Mouse (Mus musculus): ENCODE data around the gene Olfm2. TPM values are rescaled to one million over a fixed set of nuclear protein-coding genes. Genes with fewer than 3 reads are reported as not detected.

Gene Olfm2
- polyA plus RNA-seq, 1 experiment from 2014 or later = 2.3 TPM

DNA sequence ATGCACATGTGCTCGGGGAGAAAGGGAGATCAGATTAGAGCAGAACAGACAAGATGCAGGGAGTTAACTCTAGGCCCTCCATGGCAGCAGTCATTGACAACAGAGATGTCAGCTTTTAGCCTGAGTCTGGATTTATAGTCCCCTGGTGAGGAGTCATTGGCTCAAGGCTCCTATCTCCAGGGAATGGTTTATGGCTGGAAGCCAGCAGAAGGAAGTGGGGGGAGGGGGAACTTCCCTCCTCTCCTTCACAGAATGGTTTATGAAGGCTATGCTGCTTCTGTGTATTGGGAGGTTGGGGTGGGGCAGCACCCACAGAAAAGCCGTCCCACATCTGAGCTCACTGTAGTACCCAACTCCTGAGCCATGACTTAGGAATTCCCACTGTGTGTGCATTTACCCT is 24.6 kb downstream of the Olfm2 start:
- peaks cover 3% of the 10 kb centered on the region; the same call in 1 of the 2 replicates for H3K4me1 ChIP-seq (ENCODE audit: control insufficient read depth, insufficient read depth, low read length)
- 69% methylated on average over 2 of the region's 2 CpGs for WGBS (ENCODE audit: insufficient replicate concordance)
- ATAC-seq (replicated peaks; ENCODE audit: insufficient number of reproducible peaks, low FRiP score, low TSS enrichment) = no peak
- peaks cover 25% of the 10 kb centered on the region for H3K27me3 ChIP-seq (ENCODE audit: control insufficient read depth, insufficient read depth, low read length)
- H3K9me3 ChIP-seq (replicated peaks; ENCODE audit: control insufficient read depth, low read length) = no peaks in the 10 kb centered on the region
- H3K9ac ChIP-seq (ENCODE audit: low read depth, low read length) = no peak overlapping the region
- H3K36me3 ChIP-seq (ENCODE audit: control insufficient read depth, insufficient read depth, low read length) = no peaks in the 10 kb centered on the region
- H3K27ac ChIP-seq (ENCODE audit: low read depth, low read length) = no peak overlapping the region
- no peak overlapping the region for H3K4me2 ChIP-seq
- H3K4me3 ChIP-seq (ENCODE audit: low read depth, low read length) = no peak overlapping the region

DNA sequence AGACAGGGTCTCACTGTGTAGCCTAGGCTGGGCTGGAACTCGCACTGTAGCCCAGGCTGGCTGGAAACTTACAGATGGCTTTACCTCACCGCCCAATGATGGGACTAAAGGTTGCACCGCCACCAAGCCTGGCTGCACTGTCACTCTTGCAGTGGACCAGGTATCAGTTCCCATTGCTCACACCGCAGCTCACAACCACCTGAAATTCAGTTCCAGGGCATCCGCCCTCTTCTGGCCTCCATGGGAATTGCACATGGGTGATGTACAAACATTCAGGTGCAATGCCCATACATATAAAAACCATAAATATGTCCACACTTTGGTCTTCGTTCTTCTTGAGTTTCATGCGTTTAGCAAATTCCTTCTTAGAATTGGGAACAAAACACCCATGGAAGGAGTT is 30.8 kb downstream of the Olfm2 start:
- Histone ChIP-seq H3K4me2 (no peak overlapping the region), H3K9me3 (replicated peaks; ENCODE audit: control insufficient read depth, low read length) (no peaks in the 10 kb centered on the region), H3K4me1 (ENCODE audit: control insufficient read depth, insufficient read depth, low read length) (no peaks in the 10 kb centered on the region), H3K36me3 (ENCODE audit: control insufficient read depth, insufficient read depth, low read length) (no peaks in the 10 kb centered on the region), H3K27me3 (ENCODE audit: control insufficient read depth, insufficient read depth, low read length) (no peaks in the 10 kb centered on the region), H3K4me3 (ENCODE audit: low read depth, low read length) (no peak overlapping the region), H3K27ac (ENCODE audit: low read depth, low read length) (no peak overlapping the region), H3K9ac (ENCODE audit: low read depth, low read length) (no peak overlapping the region)
- WGBS (ENCODE audit: insufficient replicate concordance) = 61% methylated on average over 7 of the region's 7 CpGs
- no peak for ATAC-seq (replicated peaks; ENCODE audit: insufficient number of reproducible peaks, low FRiP score, low TSS enrichment)

DNA sequence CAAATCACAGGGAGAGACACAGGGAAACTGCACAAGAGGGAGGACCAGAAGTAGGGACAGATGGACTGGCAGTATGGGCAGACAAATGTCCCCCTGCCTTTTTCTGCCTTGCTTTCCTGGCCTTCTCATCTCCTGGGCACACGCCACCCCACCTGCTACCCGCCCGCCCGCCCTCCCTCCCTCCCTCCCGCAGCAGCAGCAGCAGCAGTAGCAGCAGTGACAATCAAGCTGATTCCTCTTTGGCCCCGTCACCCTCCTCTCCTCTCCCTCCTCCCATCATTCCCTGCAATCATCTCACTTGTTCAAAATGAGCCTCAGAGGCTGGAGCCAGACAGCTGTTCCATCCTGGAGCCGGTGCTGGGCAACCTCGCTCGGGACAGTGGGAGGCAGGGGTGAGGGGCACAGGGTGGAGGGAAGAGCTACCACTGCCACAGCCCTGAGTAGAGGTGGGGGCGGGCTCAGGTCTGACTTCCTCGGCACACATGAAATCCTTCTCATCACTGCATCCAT is 32.6 kb downstream of the Olfm2 start:
- Histone ChIP-seq H3K4me1 (ENCODE audit: control insufficient read depth, insufficient read depth, low read length) (no peaks in the 10 kb centered on the region; the same call in 1 of the 2 replicates), H3K27ac (ENCODE audit: low read depth, low read length) (no peak overlapping the region), H3K9ac (ENCODE audit: low read depth, low read length) (no peak overlapping the region), H3K36me3 (ENCODE audit: control insufficient read depth, insufficient read depth, low read length) (no peaks in the 10 kb centered on the region), H3K9me3 (replicated peaks; ENCODE audit: control insufficient read depth, low read length) (no peaks in the 10 kb centered on the region), H3K4me3 (ENCODE audit: low read depth, low read length) (no peak overlapping the region), H3K27me3 (ENCODE audit: control insufficient read depth, insufficient read depth, low read length) (no peaks in the 10 kb centered on the region), H3K4me2 (no peak overlapping the region)
- no peak for ATAC-seq (replicated peaks; ENCODE audit: insufficient number of reproducible peaks, low FRiP score, low TSS enrichment)
- 32% methylated on average over 10 of the region's 11 CpGs for WGBS (ENCODE audit: insufficient replicate concordance)

DNA sequence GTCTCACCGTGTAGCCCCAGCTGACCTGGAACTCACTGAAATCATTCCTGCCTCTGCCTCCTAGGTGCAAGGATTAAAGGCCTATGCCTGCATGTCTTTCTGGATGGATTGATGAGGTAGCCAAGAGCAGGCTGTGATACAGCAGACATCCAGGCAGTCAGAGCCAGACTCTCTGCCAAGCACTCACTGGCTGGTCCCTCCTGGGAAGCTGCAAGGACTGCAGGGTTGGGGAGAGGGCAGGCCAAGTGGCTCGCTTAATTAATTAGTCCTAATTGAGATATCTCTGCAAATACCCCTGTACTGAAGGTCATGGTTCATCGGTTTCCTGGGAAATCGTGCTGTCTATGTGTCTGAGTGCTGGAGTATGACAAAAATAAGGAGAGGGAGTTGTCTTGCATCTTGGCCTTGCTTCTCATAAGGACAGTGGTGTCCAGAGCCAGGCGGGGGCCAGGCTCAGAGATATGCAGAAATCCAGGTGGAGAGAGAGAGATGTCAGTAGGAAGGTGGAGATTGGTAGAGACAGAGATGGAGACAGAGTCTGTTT is 33.1 kb downstream of the Olfm2 start:
- Histone ChIP-seq H3K4me2 (no peak overlapping the region), H3K9ac (ENCODE audit: low read depth, low read length) (no peak overlapping the region), H3K9me3 (replicated peaks; ENCODE audit: control insufficient read depth, low read length) (no peaks in the 10 kb centered on the region), H3K4me3 (ENCODE audit: low read depth, low read length) (no peak overlapping the region), H3K27me3 (ENCODE audit: control insufficient read depth, insufficient read depth, low read length) (no peaks in the 10 kb centered on the region), H3K4me1 (ENCODE audit: control insufficient read depth, insufficient read depth, low read length) (no peaks in the 10 kb centered on the region; the same call in 1 of the 2 replicates), H3K36me3 (ENCODE audit: control insufficient read depth, insufficient read depth, low read length) (no peaks in the 10 kb centered on the region), H3K27ac (ENCODE audit: low read depth, low read length) (no peak overlapping the region)
- WGBS (ENCODE audit: insufficient replicate concordance) = 64% methylated on average over 5 of the region's 5 CpGs
- ATAC-seq (replicated peaks; ENCODE audit: insufficient number of reproducible peaks, low FRiP score, low TSS enrichment) = no peak

DNA sequence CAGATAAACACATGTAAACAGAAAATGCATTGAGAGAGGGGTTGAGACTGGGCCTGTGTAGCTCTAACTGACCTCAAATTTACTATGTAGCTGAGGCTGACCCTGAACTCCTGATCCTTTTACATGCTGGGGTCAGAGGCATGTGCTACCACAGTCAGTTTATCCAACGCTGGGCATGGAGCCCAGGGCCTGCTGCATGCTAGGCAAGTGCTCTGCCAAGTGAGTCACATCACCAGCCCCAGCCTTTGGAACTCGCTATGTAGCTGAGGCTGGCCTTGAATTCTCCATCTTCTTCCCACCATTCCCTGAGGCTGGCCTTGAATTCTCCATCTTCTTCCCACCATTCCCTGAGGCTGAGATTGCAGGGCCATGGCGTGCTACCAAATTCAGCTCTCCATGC is 35.7 kb downstream of the Olfm2 start:
- 76% methylated on average over 3 of the region's 3 CpGs for WGBS (ENCODE audit: insufficient replicate concordance)
- Histone ChIP-seq H3K27ac (ENCODE audit: low read depth, low read length) (no peak overlapping the region), H3K4me2 (no peak overlapping the region), H3K27me3 (ENCODE audit: control insufficient read depth, insufficient read depth, low read length) (no peaks in the 10 kb centered on the region), H3K4me3 (ENCODE audit: low read depth, low read length) (no peak overlapping the region), H3K9ac (ENCODE audit: low read depth, low read length) (no peak overlapping the region), H3K9me3 (replicated peaks; ENCODE audit: control insufficient read depth, low read length) (no peaks in the 10 kb centered on the region), H3K36me3 (ENCODE audit: control insufficient read depth, insufficient read depth, low read length) (no peaks in the 10 kb centered on the region), H3K4me1 (ENCODE audit: control insufficient read depth, insufficient read depth, low read length) (no peaks in the 10 kb centered on the region; the same call in 1 of the 2 replicates)
- no peak for ATAC-seq (replicated peaks; ENCODE audit: insufficient number of reproducible peaks, low FRiP score, low TSS enrichment)

DNA sequence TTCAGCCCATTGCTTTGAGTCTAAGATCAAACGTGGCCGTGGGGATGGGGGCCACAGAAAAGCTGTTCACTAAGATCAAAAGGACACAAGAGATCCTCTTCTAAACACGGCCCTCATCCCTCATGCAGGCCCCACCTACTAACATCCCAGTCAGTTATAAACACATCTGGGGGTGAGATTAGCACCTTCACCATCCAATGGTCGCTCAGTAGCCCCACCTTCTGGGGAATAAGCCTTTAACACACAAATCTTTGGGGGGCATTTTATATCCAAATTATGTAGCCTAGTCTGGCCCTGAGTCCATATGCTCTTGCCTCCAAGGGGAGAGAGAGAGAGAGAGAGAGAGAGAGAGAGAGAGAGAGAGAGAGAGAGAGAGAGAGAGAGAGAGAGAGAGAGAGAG is 40.2 kb downstream of the Olfm2 start:
- no peak for ATAC-seq (replicated peaks; ENCODE audit: insufficient number of reproducible peaks, low FRiP score, low TSS enrichment)
- H3K27me3 ChIP-seq (ENCODE audit: control insufficient read depth, insufficient read depth, low read length) = no peaks in the 10 kb centered on the region; the same call in 1 of the 2 replicates
- no peak overlapping the region for H3K27ac ChIP-seq (ENCODE audit: low read depth, low read length)
- no peaks in the 10 kb centered on the region for H3K36me3 ChIP-seq (ENCODE audit: control insufficient read depth, insufficient read depth, low read length)
- H3K9ac ChIP-seq (ENCODE audit: low read depth, low read length) = no peak overlapping the region
- H3K4me1 ChIP-seq (ENCODE audit: control insufficient read depth, insufficient read depth, low read length) = no peaks in the 10 kb centered on the region; the same call in 1 of the 2 replicates
- 37% methylated on average over 4 of the region's 4 CpGs for WGBS (ENCODE audit: insufficient replicate concordance)
- H3K4me3 ChIP-seq (ENCODE audit: low read depth, low read length) = no peak overlapping the region
- no peaks in the 10 kb centered on the region for H3K9me3 ChIP-seq (replicated peaks; ENCODE audit: control insufficient read depth, low read length)
- H3K4me2 ChIP-seq = no peak overlapping the region

DNA sequence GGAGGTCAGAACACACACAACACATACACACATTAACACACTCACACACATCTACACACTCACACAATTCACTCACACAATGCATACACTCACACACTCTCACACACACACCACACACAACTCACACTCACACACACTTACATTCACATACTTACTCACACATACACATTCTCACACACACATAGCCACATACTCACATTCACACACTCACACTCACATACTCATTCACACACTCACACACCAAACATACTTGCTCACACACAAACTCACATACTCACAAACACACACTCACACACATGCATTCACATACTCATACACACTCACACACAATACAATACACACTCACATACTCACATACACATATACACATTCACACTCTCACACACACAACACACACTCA is 40.7 kb downstream of the Olfm2 start:
- Histone ChIP-seq H3K27ac (ENCODE audit: low read depth, low read length) (no peak overlapping the region), H3K9me3 (replicated peaks; ENCODE audit: control insufficient read depth, low read length) (no peaks in the 10 kb centered on the region), H3K4me3 (ENCODE audit: low read depth, low read length) (no peak overlapping the region), H3K27me3 (ENCODE audit: control insufficient read depth, insufficient read depth, low read length) (no peaks in the 10 kb centered on the region; the same call in 1 of the 2 replicates), H3K36me3 (ENCODE audit: control insufficient read depth, insufficient read depth, low read length) (no peaks in the 10 kb centered on the region), H3K9ac (ENCODE audit: low read depth, low read length) (no peak overlapping the region), H3K4me2 (no peak overlapping the region), H3K4me1 (ENCODE audit: control insufficient read depth, insufficient read depth, low read length) (no peaks in the 10 kb centered on the region; the same call in 1 of the 2 replicates)
- no peak for ATAC-seq (replicated peaks; ENCODE audit: insufficient number of reproducible peaks, low FRiP score, low TSS enrichment)

DNA sequence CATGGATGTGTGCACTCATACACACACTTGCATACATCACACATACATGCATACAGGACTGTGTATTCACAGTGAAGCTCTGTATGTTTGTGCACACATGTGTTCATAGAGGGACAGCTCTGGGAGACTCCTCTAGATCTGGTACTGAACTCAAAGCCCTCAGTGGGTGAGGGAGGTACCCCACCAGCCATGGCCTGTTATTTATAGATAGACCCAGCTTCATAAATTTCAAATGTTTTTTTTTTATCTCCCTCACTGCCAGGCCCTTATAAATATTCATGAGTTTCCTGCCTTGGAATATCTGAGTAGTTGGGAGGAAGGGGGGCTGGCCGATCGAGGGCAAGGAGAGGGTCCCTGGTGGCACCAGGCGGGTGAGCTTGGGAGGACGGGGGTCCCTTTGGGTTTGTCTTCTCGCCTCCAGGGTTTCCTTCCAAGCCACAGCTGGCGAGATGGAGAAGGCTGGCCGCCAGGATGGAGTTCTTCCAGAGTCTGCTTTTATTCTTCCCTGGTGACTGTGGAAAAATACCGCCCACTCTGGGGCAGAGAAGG is 42.2 kb downstream of the Olfm2 start:
- H3K9me3 ChIP-seq (replicated peaks; ENCODE audit: control insufficient read depth, low read length) = no peaks in the 10 kb centered on the region
- 71% methylated on average over 8 of the region's 8 CpGs for WGBS (ENCODE audit: insufficient replicate concordance)
- H3K36me3 ChIP-seq (ENCODE audit: control insufficient read depth, insufficient read depth, low read length) = no peaks in the 10 kb centered on the region
- H3K4me3 ChIP-seq (ENCODE audit: low read depth, low read length) = no peak overlapping the region
- no peak overlapping the region for H3K9ac ChIP-seq (ENCODE audit: low read depth, low read length)
- no peak for ATAC-seq (replicated peaks; ENCODE audit: insufficient number of reproducible peaks, low FRiP score, low TSS enrichment)
- H3K27ac ChIP-seq (ENCODE audit: low read depth, low read length) = no peak overlapping the region
- H3K4me1 ChIP-seq (ENCODE audit: control insufficient read depth, insufficient read depth, low read length) = no peaks in the 10 kb centered on the region
- H3K27me3 ChIP-seq (ENCODE audit: control insufficient read depth, insufficient read depth, low read length) = no peaks in the 10 kb centered on the region; the same call in 1 of the 2 replicates
- H3K4me2 ChIP-seq = no peak overlapping the region

DNA sequence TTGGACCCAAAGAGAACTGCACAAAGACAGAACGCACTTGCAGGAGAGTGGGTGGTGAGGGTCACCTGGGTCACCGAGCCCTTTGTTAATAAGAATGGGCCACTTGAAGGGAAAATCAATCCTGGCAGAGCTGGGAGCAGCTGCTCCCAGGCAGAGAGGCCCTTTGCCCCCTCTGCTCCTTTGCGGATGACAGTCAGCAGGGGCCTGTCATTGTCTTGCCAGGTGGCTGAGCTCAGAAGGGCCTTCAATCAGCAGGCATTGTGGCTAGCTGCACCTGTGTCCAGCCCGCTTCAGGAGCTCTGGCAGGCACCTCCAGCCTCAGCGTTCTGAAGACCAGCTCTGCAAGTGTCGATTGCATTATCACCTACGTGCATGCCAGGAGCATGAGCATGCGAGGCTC is 48.7 kb downstream of the Olfm2 start:
- no peak overlapping the region for H3K4me2 ChIP-seq
- WGBS (ENCODE audit: insufficient replicate concordance) = 28% methylated on average over 8 of the region's 8 CpGs
- peaks cover 6% of the 10 kb centered on the region for H3K27me3 ChIP-seq (ENCODE audit: control insufficient read depth, insufficient read depth, low read length)
- H3K27ac ChIP-seq (ENCODE audit: low read depth, low read length) = no peak overlapping the region
- no peak for ATAC-seq (replicated peaks; ENCODE audit: insufficient number of reproducible peaks, low FRiP score, low TSS enrichment)
- H3K36me3 ChIP-seq (ENCODE audit: control insufficient read depth, insufficient read depth, low read length) = no peaks in the 10 kb centered on the region
- H3K4me3 ChIP-seq (ENCODE audit: low read depth, low read length) = no peak overlapping the region
- 0 out of 2 replicates have a peak, but pooled peaks cover 5% of the 10 kb centered on the region for H3K4me1 ChIP-seq (ENCODE audit: control insufficient read depth, insufficient read depth, low read length)
- no peak overlapping the region for H3K9ac ChIP-seq (ENCODE audit: low read depth, low read length)
- no peaks in the 10 kb centered on the region for H3K9me3 ChIP-seq (replicated peaks; ENCODE audit: control insufficient read depth, low read length)

All from heart, embryonic 11.5 days (tissue).